Mouse (Mus musculus) brain, embryonic 14.5 days (tissue): ENCODE results near the gene Tbc1d20.

Source experiments
- CTCF ChIP-seq: fragments of 200-500 bp; IDR thresholded peaks from 2 replicates; pipeline ENCODE4 v1.5.1; 2012; ENCODE audit warnings: inconsistent platforms, mild to moderate bottlenecking, moderate library complexity, borderline replicate concordance; ENCODE audit not compliant: insufficient read depth, insufficient read length; ENCODE audit errors: extremely low read depth
- POLR2A ChIP-seq: fragments of 200-500 bp; IDR thresholded peaks from 2 replicates; pipeline ENCODE4 v1.6.1; 2012; ENCODE audit warnings: mild to moderate bottlenecking, inconsistent platforms, borderline replicate concordance; ENCODE audit not compliant: poor library complexity, insufficient read depth, insufficient read length, severe bottlenecking; ENCODE audit errors: extremely low read depth

DNA sequence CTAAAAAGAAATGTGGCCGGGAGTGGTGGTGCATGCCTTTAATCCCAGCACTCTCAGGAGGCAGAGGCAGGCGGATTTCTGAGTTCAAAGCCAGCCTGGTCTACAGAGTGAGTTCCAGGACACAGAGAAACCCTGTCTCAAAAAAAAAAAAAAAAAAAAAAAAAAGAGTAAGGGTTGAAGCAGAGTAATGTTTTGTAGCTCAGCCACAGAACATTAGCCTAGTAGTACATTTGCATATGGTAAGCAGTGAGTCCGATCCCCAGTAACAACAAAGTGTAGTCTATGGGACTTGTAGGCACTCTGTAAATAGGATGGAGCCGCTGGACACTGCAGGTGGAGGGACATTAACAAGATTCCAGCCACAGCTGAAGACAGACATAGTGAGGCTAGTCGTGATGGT, 51.3 kb downstream of the Tbc1d20 start:
- TF ChIP-seq CTCF: no peak
- no peak for TF ChIP-seq POLR2A
